Mouse (Mus musculus): ENCODE results near the gene Smoc1. TPM values are rescaled to one million over a fixed set of nuclear protein-coding genes. Genes with fewer than 3 reads are reported as not detected.

Smoc1 gene
- polyA plus RNA-seq, 1 experiment, result 0.19 TPM

DNA sequence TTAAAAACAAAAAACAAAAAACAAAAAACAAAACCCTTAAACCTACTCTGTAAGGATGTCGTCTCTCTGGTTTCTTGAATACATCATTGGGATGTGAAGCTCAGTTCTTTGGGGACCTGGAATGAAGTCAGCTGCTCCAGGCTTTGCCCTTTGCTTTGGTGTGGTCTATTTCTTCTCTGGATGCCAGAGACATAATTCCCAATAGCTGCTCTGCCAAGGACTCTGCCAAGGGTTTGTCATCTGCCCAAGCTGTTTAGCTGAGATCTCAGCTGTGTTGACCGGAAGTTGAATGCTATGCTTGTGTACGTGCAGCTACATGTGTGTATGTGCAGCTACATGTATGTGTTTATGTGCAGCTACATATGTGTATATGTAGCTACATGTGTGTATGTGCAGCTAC lies 83.4 kb downstream of the Smoc1 start:
- no peak for TF ChIP-seq USF1 (IDR thresholded peaks at IDR 0.05; ENCODE audit: low read depth)
- TF ChIP-seq CEBPB (IDR thresholded peaks at IDR 0.05; ENCODE audit: insufficient read depth, poor library complexity, severe bottlenecking), result no peak
- no peak overlapping the region for H3K4me3 ChIP-seq

DNA sequence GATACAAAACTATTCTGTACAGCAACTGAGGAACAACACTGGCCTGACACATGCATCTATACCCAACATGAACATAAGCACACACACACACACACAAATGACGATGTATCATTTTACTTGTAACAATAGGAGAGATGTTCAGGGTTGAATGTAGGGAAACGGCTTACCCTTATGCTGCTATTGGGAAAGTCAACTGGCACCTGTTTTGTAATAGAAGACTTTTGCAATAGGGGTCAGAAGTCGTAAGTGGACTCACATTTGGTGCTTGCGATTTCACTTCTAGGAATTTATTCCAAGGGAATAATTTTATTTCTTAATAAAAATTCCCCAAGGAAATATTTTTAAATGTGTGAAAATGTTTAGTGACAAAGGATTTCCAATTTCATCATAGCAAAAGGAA lies 85.7 kb downstream of the Smoc1 start:
- TF ChIP-seq POLR2A (IDR thresholded peaks at IDR 0.05; ENCODE audit: insufficient read length, low read depth) (no peak), MAX (IDR thresholded peaks at IDR 0.05; ENCODE audit: low read depth) (no peak), E2F4 (IDR thresholded peaks at IDR 0.05; ENCODE audit: insufficient read depth) (no peak), MYOG (IDR thresholded peaks at IDR 0.05; ENCODE audit: control insufficient read depth in 1 of 3, insufficient read depth in 1 of 3, insufficient read length in 2 of 3, low read depth in 2 of 3) (no peak), CEBPB (IDR thresholded peaks at IDR 0.05; ENCODE audit: insufficient read depth, poor library complexity, severe bottlenecking) (no peak), USF1 (IDR thresholded peaks at IDR 0.05; ENCODE audit: low read depth) (no peak), REST (IDR thresholded peaks at IDR 0.05; ENCODE audit: insufficient read depth, insufficient read length) (no peak)
- Histone ChIP-seq H3K79me2 (ENCODE audit: control insufficient read depth, insufficient read depth) (no peaks in the 10 kb centered on the region), H3ac (ENCODE audit: control insufficient read depth, insufficient read length) (no peak overlapping the region), H3K4me3 (no peak overlapping the region), H3K4me2 (ENCODE audit: low read depth) (no peak overlapping the region), H3K36me3 (ENCODE audit: control insufficient read depth, insufficient read depth) (no peaks in the 10 kb centered on the region), H3K27me3 (ENCODE audit: control insufficient read depth, insufficient read depth, insufficient read length) (no peaks in the 10 kb centered on the region)

More for the DNA sequence above, 83.4 kb downstream of the Smoc1 start:
- no peaks in the 10 kb centered on the region for H3K79me2 ChIP-seq (ENCODE audit: control insufficient read depth, insufficient read depth)
- no peak overlapping the region for H3ac ChIP-seq (ENCODE audit: control insufficient read depth, insufficient read length)
- H3K27me3 ChIP-seq (ENCODE audit: control insufficient read depth, insufficient read depth, insufficient read length), result no peaks in the 10 kb centered on the region
- no peak overlapping the region for H3K4me2 ChIP-seq (ENCODE audit: low read depth)
- H3K36me3 ChIP-seq (ENCODE audit: control insufficient read depth, insufficient read depth), result no peaks in the 10 kb centered on the region

DNA sequence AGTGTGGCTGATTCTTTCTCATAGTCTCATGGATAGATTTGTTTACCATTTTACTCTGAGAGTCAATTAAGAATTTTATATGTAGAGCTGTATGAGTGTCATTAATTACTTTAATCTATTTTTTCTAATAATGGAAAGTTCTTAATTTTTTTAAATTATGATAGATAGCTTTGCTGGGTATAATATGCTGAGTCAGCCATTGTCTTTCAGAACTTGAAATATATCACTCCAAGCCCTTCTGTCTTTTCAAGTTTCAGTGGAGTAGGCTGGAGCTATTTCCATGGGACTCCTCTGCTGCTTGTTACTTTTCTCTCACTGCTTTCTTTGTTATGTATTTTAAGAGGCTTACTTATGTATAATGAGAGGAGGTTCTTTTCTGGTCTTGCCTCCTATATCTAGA lies 93.7 kb downstream of the Smoc1 start:
- Histone ChIP-seq H3K36me3 (ENCODE audit: control insufficient read depth, insufficient read depth) (no peaks in the 10 kb centered on the region), H3K79me2 (ENCODE audit: control insufficient read depth, insufficient read depth) (no peaks in the 10 kb centered on the region), H3K4me2 (ENCODE audit: low read depth) (no peak overlapping the region)

DNA sequence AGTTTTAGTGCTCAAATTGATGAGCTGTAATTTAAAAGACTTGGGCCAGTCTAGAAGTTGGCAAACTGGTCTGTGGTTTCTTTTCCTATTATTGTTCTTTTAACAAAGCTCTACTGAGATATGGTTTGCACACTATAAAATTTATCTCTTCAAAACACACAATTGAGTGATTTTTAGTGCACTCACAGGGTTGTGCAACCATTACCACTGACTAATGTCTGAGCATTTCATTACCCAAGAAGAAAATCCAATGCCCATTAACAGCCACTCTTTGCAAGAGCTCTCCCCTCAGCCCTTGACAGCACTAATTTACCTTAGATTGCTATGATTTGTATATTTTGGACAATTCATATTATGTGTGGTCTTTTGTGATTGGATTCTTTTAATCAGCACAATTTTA lies 97.2 kb downstream of the Smoc1 start:
- no peaks in the 10 kb centered on the region for H3K27me3 ChIP-seq (ENCODE audit: control insufficient read depth, insufficient read depth, insufficient read length)
- no peak overlapping the region for H3K4me3 ChIP-seq
- H3ac ChIP-seq (ENCODE audit: control insufficient read depth, insufficient read length), result no peak overlapping the region
- peak; percentile 82 for TF ChIP-seq CEBPB (IDR thresholded peaks at IDR 0.05; ENCODE audit: insufficient read depth, poor library complexity, severe bottlenecking)
- TF ChIP-seq MAX (IDR thresholded peaks at IDR 0.05; ENCODE audit: low read depth), result no peak
- TF ChIP-seq MYOD1 (IDR thresholded peaks at IDR 0.05; ENCODE audit: control insufficient read depth in 1 of 3, insufficient read length in 2 of 3, low read depth in 2 of 3), result no peak
- H3K4me2 ChIP-seq (ENCODE audit: low read depth), result no peak overlapping the region
- no peaks in the 10 kb centered on the region for H3K36me3 ChIP-seq (ENCODE audit: control insufficient read depth, insufficient read depth)
- no peaks in the 10 kb centered on the region for H3K79me2 ChIP-seq (ENCODE audit: control insufficient read depth, insufficient read depth)

More for the DNA sequence above, 93.7 kb downstream of the Smoc1 start:
- Histone ChIP-seq H3K4me3 (no peak overlapping the region), H3ac (ENCODE audit: control insufficient read depth, insufficient read length) (no peak overlapping the region), H3K27me3 (ENCODE audit: control insufficient read depth, insufficient read depth, insufficient read length) (no peaks in the 10 kb centered on the region)
- TF ChIP-seq TCF3 (IDR thresholded peaks at IDR 0.05; ENCODE audit: insufficient read length, low read depth) (no peak), MYOG (IDR thresholded peaks at IDR 0.05; ENCODE audit: control insufficient read depth in 1 of 3, insufficient read depth in 1 of 3, insufficient read length in 2 of 3, low read depth in 2 of 3) (no peak), TCF12 (IDR thresholded peaks at IDR 0.05; ENCODE audit: insufficient read depth, poor library complexity, severe bottlenecking) (no peak), USF1 (IDR thresholded peaks at IDR 0.05; ENCODE audit: low read depth) (no peak), CEBPB (IDR thresholded peaks at IDR 0.05; ENCODE audit: insufficient read depth, poor library complexity, severe bottlenecking) (no peak), MYOD1 (IDR thresholded peaks at IDR 0.05; ENCODE audit: control insufficient read depth in 1 of 3, insufficient read length in 2 of 3, low read depth in 2 of 3) (no peak), POLR2AphosphoS2 (IDR thresholded peaks at IDR 0.05; ENCODE audit: insufficient read length, low read depth) (no peak), MAX (IDR thresholded peaks at IDR 0.05; ENCODE audit: low read depth) (no peak), POLR2A (IDR thresholded peaks at IDR 0.05; ENCODE audit: insufficient read length, low read depth) (no peak), REST (IDR thresholded peaks at IDR 0.05; ENCODE audit: insufficient read depth, insufficient read length) (no peak), SRF (IDR thresholded peaks at IDR 0.05; ENCODE audit: control insufficient read depth, insufficient read length, low read depth) (no peak), E2F4 (IDR thresholded peaks at IDR 0.05; ENCODE audit: insufficient read depth) (no peak)

DNA sequence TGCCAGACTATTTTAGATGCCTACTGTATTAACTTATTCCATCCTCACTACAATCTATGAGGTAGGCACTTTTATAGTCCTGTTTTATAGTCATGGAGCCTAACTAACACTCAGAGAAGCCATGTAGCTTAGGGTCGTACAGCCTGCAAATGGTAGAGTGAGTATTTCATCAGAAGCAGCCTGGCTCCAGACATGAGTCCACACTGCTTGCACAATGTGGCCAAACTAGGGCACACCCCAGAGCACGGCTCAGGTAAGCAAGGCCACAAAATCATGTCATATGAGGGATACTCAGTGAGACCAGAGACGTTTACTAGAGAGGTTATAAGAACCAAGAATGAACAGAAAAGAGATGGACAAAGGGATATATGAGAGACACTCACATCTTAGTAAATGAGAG lies 100.2 kb downstream of the Smoc1 start:
- Histone ChIP-seq H3ac (ENCODE audit: control insufficient read depth, insufficient read length) (no peak overlapping the region), H3K4me3 (no peak overlapping the region)
- no peak for TF ChIP-seq MYOD1 (IDR thresholded peaks at IDR 0.05; ENCODE audit: control insufficient read depth in 1 of 3, insufficient read length in 2 of 3, low read depth in 2 of 3)
- TF ChIP-seq REST (IDR thresholded peaks at IDR 0.05; ENCODE audit: insufficient read depth, insufficient read length), result no peak
- no peak for TF ChIP-seq E2F4 (IDR thresholded peaks at IDR 0.05; ENCODE audit: insufficient read depth)
- TF ChIP-seq MAX (IDR thresholded peaks at IDR 0.05; ENCODE audit: low read depth), result no peak
- no peak for TF ChIP-seq TCF3 (IDR thresholded peaks at IDR 0.05; ENCODE audit: insufficient read length, low read depth)
- no peak for TF ChIP-seq SRF (IDR thresholded peaks at IDR 0.05; ENCODE audit: control insufficient read depth, insufficient read length, low read depth)
- TF ChIP-seq USF1 (IDR thresholded peaks at IDR 0.05; ENCODE audit: low read depth), result no peak
- TF ChIP-seq TCF12 (IDR thresholded peaks at IDR 0.05; ENCODE audit: insufficient read depth, poor library complexity, severe bottlenecking), result no peak
- no peak for TF ChIP-seq POLR2AphosphoS2 (IDR thresholded peaks at IDR 0.05; ENCODE audit: insufficient read length, low read depth)

More for the DNA sequence above, 100.2 kb downstream of the Smoc1 start:
- no peaks in the 10 kb centered on the region for H3K36me3 ChIP-seq (ENCODE audit: control insufficient read depth, insufficient read depth)
- no peaks in the 10 kb centered on the region for H3K79me2 ChIP-seq (ENCODE audit: control insufficient read depth, insufficient read depth)
- H3K27me3 ChIP-seq (ENCODE audit: control insufficient read depth, insufficient read depth, insufficient read length), result no peaks in the 10 kb centered on the region
- H3K4me2 ChIP-seq (ENCODE audit: low read depth), result no peak overlapping the region
